Mouse (Mus musculus): ENCODE data around the gene Olfr1123. TPM values are rescaled to one million over a fixed set of nuclear protein-coding genes. Genes with fewer than 3 reads are reported as not detected.
"Not testable (repeated sequence)": the region's sequence is repeated elsewhere in the genome, so short reads cannot be mapped to it uniquely, and the experiment has no call there.

Olfr1123 gene
- not detected for total RNA-seq (2021)
- long read RNA-seq, experiment 1: 0 reads
- long read RNA-seq, experiment 2: 0 reads

- no peak for DNase-seq (ENCODE audit: low spot score in 2 of 2)
Measured at GRCm38 (mm10) chr2:87416335-87416734, at the start of gene Olfr1123. Gene Olfr1123, plus strand, starts transcription at chr2:87416635.

GRCm38 (mm10) chr2:87369595-87369994, 46.8 kb upstream of the Olfr1123 start, which contains the start of gene Olfr1121:
Gene Olfr1121, plus strand, starts transcription at chr2:87369895.
- DNase-seq (ENCODE audit: low spot score in 2 of 2): no peak

- no peak for DNase-seq (ENCODE audit: low spot score in 2 of 2)
Measured at GRCm38 (mm10) chr2:87371726-87372125, 44.7 kb upstream of the Olfr1123 start.

- no peak for DNase-seq (ENCODE audit: low spot score in 2 of 2)
Measured at GRCm38 (mm10) chr2:87383935-87384334, 32.5 kb upstream of the Olfr1123 start.

GRCm38 (mm10) chr2:87385549-87385948, 30.9 kb upstream of the Olfr1123 start, which contains the start of gene Olfr1122:
Gene Olfr1122, plus strand, starts transcription at chr2:87385849.
- DNase-seq (ENCODE audit: low spot score in 2 of 2): no peak

GRCm38 (mm10) chr2:87393605-87394004, 22.8 kb upstream of the Olfr1123 start:
- DNase-seq (ENCODE audit: low spot score in 2 of 2): not testable (repeated sequence)

GRCm38 (mm10) chr2:87394686-87395085, 21.7 kb upstream of the Olfr1123 start:
- not testable (repeated sequence) for DNase-seq (ENCODE audit: low spot score in 2 of 2)

GRCm38 (mm10) chr2:87429975-87430374, 13.5 kb downstream of the Olfr1123 start, which contains the start of gene Olfr1124:
Gene Olfr1124, plus strand, starts transcription at chr2:87430275.
- no peak for DNase-seq (ENCODE audit: low spot score in 2 of 2)

- no peak for DNase-seq (ENCODE audit: low spot score in 2 of 2)
Measured at GRCm38 (mm10) chr2:87437731-87438130, 21.3 kb downstream of the Olfr1123 start.

- DNase-seq (ENCODE audit: low spot score in 2 of 2): no peak
Measured at GRCm38 (mm10) chr2:87453662-87454061, 37.2 kb downstream of the Olfr1123 start, which contains the start of gene Olfr1126. Gene Olfr1126, plus strand, starts transcription at chr2:87453962.

- no peak for DNase-seq (ENCODE audit: low spot score in 2 of 2)
Measured at GRCm38 (mm10) chr2:87461769-87462168, 45.3 kb downstream of the Olfr1123 start.

Other genes starting within 250 kb of the Olfr1123 start
- not detected for gene Olfr1112, start 228.8 kb upstream of the Olfr1123 start, total RNA-seq (2021)
- not detected for gene Olfr1113, start 207.7 kb upstream of the Olfr1123 start, total RNA-seq (2021)
- gene Olfr1115, start 168.6 kb upstream of the Olfr1123 start, total RNA-seq (2021): not detected
- not detected for gene Olfr1116, start 149.1 kb upstream of the Olfr1123 start, total RNA-seq (2021)
- gene Olfr1118, start 109.1 kb upstream of the Olfr1123 start, total RNA-seq (2021): not detected
- not detected for gene Olfr1120, start 61.8 kb upstream of the Olfr1123 start, total RNA-seq (2021)
- gene Olfr1121, start 46.7 kb upstream of the Olfr1123 start, total RNA-seq (2021): not detected
- gene Olfr1122, start 30.8 kb upstream of the Olfr1123 start, total RNA-seq (2021): under 1 TPM in 1 of 2 experiments, not detected in 1; 0.05 TPM
- not detected for gene Olfr1124, start 13.6 kb downstream of the Olfr1123 start, total RNA-seq (2021)
- not detected for gene Olfr1126, start 37.3 kb downstream of the Olfr1123 start, total RNA-seq (2021)
- gene Pramel7, start 80.5 kb downstream of the Olfr1123 start, total RNA-seq (2021): not detected
- not detected for gene Pramel6, start 89.9 kb downstream of the Olfr1123 start, total RNA-seq (2021)
- not detected for gene Olfr153, start 115.2 kb downstream of the Olfr1123 start, total RNA-seq (2021)
- not detected for gene Olfr1128, start 128.9 kb downstream of the Olfr1123 start, total RNA-seq (2021)
- not detected for gene Olfr1129, start 157.3 kb downstream of the Olfr1123 start, total RNA-seq (2021)
- not detected for gene Olfr1130, start 189.6 kb downstream of the Olfr1123 start, total RNA-seq (2021)
- not detected for gene Olfr1131, start 210.5 kb downstream of the Olfr1123 start, total RNA-seq (2021)
- gene Olfr1132, start 220.9 kb downstream of the Olfr1123 start, total RNA-seq (2021): not detected
- gene Olfr1133, start 230.7 kb downstream of the Olfr1123 start, total RNA-seq (2021): not detected
- not detected for gene Olfr1134, start 241.8 kb downstream of the Olfr1123 start, total RNA-seq (2021)